Mouse (Mus musculus): ENCODE results near the gene Gm20388.

Gene Gm20388

DNA sequence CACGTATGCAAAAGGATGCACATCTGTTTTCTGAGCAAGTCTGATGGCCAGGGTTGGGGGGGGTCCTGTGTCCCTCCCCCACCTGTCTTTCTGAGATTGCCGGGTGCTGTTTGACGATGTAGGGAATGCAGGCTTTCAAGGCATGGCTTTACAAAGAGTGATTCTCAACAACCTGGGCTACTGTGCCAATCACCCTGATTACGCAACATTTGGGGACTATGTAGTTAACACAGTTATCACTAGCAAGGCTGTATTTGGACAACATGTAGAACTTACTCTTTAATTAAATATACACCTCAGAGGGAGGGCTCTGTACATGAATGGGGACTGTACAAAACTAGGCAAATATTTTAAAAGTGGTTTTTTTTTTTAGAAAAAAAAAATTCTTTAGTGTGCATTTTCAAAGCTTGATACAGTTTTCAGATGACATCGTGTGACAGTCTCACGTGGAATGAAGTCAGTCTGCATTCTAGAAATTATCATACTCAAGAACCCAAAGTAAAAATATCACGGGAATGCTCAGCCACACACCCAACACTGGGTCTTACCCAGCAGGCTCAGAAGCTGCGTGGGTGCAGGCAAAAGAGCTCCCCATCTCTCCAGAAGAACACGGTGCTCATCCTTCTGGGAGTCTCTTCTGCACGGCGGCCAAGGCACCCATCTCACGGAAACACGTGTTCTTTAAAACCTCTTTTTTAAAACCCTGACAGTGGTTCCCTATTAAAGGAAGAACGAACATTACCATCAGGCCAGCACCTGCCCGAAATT is 3930.1 kb downstream of the Gm20388 start:
- no peak for DNase-seq (ENCODE audit: low read depth, low spot score)

DNA sequence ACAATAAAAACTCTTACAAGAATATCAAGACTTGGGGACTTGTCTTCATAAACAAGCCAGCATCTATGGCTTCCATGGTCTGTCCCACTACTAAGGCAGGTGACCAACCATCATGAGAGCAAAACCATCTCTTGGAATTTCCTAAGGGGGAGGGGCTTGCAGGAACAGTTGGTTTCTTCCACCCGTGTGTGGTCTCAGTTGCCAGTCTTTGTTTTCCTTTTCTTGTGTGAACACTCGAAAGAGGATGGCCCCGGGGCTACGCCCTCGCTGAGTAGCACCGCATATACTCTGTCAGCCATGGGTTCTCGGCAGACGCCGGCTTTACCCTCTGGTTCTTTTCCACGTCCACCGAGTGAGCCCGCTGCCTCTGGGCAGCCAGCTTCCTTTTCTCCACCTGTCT is 3931.4 kb downstream of the Gm20388 start:
- no peak for DNase-seq (ENCODE audit: low read depth, low spot score)

DNA sequence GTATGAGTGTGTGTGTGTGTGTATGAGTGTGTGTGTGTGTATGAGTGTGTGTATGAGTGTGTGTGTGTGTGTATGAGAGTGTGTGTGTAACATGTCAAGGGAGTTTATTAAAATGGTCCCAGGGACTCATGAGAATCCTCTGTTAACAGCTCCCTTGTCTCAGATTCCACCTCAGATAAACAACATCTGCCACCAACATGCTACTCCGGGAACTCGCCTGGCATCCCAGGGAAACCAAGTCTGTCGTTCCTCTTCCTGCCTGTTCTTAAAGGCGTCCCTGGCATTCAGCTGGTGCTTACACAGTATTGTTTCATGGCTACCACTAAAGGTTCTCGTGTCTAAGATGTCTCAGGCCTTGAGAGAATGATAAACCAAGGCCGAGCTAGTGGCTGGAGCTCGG is 3933.7 kb downstream of the Gm20388 start:
- no peak for DNase-seq (ENCODE audit: low read depth, low spot score)

DNA sequence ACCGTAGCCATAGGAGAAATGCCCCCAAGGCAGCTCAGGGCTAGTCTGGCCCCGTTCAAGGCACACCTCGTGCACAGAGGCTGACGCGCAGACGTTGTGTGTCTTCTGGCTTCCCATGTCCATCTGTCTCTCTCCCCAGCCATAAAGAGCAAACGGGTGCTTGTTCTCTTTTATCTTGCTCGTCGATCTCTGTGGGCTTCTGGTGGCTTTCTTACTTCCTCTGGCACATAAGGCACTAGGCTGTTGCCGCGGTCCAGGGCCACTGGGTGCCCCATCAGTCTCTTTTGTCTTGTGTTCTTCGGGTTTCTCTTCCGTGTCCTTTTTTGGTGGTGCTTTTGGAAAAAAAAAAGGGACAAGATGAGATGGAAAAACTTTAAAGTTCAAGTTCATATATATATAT is 3934.5 kb downstream of the Gm20388 start:
- DNase-seq (ENCODE audit: low read depth, low spot score), result no peak

DNA sequence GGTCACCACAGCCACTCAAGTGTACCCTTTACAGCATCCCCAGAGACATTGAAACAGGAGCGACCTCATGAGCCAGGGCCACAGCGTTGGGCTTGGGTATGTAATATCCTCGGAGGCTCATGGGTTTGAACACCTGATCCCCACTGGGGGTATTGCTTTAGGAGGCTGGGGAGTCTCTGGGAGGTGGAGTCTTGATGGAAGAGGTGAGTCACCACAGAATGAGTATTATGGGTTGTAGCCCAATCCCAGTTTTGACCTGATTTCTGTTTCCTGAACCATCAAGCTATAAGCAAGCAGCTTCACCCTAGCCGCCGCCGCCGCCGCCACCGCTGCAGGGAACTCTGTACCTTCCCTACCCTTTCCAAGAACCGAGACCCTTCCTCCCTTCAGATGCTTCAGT is 3935.3 kb downstream of the Gm20388 start:
- no peak for DNase-seq (ENCODE audit: low read depth, low spot score)

DNA sequence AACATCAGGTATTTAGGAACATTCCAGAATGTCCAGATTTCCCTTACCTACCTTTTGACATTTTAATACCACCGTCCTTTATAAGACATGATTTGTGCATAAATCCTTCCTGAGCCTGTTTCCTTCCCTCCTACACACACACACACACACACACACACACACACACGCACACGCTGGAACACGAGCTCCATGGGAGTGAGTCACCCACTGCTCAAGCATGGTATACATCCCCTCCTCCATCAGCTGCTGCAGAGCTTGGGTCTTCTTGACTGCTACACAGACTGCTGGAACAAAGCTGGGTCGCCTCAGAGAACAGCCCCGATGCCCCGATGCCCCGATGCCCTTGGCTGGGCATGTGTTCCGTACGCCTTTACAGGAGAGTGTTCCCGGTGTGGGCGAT is 3935.9 kb downstream of the Gm20388 start:
- no peak for DNase-seq (ENCODE audit: low read depth, low spot score)

DNA sequence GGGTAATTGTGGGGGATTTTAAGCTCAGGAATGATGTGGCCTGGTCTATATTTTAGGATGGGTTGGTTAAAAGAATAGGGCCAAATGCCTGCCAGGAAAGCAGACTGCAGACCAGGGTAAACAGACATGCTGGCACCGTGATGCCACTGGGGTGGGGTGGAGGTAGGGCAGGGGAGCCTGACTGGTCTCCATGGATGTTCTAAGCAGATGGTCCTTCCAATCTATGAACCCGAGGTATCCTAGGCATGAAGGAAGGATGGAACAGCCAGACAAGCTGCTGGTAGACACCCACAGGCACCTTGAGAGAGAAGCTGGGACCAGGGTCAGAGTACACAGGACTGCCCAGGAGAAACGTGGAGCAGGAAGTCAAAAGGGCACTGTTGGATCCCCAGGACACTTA is 3936.9 kb downstream of the Gm20388 start:
- DNase-seq (ENCODE audit: low read depth, low spot score), result no peak

DNA sequence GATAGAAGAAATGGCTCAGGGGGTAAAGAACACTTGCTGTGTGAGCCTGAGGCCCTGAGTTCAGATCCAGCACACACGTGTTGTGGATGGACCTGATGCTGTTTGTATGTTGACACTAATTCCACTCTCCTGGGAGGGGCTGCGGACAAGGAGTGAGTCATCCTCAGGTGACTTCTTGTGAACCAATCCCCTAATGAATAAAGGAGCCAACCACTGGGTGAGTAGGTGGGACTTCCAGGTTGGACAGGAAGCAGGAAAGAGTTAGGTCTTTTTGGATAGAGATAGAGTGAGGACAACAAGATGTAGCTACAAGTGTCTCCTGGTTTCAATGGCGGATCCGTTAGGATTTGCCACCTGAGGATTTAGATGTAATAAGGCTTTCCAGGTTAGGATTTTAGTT is 3938.7 kb downstream of the Gm20388 start:
- DNase-seq (ENCODE audit: low read depth, low spot score), result no peak

DNA sequence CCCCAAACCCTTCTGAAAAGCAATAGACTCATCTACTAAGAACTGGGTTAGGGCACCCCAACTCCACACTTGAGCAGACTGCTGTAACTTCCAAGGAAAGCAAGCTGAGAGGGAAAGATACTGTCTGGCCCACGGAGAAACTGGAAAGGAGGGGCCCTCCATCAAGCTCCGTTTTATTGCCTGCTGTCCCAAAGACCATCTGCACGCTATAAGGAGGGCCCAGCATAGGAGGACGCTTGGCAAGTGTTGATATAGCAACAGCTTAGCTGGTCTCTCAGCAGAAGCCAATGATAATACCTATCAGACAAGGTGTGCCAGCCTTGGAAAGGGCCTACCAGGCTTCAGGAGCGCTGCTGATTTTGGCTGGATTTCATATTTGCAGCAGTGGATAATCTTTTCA is 3940.9 kb downstream of the Gm20388 start:
- no peak for DNase-seq (ENCODE audit: low read depth, low spot score)

DNA sequence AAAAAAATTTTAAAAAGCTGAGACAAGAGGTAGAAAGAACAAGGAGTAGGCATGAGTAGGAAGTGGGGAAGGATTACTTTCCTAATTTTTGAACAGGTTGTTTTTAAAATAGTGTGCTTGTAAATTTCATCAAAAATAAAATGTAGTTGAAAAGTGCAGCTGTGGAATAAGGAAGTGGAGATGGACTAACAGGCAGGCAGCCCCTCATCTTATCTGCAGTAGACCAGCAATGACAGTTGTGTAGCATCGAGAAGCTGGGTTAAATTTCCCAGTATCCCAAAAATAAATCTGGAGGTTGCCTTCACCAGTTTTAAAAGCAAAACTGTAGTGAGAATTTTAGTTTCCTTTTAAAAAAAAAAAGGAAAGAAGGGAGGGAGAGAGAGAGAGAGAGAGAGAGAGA is 3943.6 kb downstream of the Gm20388 start:
- no peak for DNase-seq (ENCODE audit: low read depth, low spot score)

DNA sequence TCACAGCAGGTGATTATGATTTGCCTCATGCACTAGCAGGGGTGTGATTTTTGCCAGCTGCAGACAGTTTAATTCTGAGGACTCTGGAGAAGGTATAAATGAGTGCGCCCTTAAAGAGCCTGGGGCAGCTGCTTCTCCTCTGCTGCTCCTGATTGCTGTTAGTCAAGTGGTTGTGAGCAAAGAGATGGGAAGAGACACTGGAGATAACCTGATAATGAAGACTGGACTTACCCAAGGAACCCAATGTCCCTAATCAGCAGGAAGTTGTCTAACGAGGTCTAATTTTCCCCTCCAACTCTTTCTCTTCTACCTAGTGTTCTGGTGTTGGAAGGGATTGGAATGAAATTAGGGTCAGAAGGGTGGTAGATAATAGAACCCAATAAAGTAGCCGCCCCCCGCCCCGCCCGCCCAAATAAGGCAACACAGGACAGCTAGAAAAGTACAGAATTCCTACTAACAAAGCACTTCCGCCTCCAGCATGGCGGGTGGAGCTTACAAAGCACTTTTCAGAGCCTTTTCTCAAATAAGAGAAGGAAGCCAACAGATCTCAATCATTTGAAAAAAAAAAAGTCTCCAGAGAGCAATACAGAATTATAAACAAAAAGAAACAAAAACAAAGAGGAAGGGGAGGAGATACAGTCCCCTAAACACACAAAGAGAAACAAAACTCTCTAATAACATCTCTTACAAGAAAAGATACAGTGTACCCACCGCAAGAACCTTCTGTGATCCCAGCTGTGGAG is 3944.3 kb downstream of the Gm20388 start:
- DNase-seq (ENCODE audit: low read depth, low spot score), result no peak

DNA sequence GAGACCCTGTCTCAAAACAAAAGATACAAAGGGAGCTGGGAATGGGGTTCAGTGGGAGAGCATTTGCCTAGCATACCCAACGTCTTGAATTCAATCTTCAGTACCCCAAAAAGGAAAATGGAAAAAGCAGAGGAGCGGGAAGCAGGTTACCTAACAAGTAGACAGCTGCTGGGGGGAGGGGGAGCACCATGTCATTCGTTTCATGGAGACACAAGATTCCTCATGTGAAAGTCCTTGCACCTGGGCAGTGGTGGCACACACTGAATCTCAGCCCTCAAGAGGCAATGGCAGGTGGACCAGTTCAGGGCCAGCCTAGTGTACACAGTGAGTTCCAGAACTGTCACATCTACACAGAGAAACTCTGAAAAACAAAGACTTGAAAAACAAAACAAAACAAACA is 3946.7 kb downstream of the Gm20388 start:
- DNase-seq (ENCODE audit: low read depth, low spot score), result no peak

DNA sequence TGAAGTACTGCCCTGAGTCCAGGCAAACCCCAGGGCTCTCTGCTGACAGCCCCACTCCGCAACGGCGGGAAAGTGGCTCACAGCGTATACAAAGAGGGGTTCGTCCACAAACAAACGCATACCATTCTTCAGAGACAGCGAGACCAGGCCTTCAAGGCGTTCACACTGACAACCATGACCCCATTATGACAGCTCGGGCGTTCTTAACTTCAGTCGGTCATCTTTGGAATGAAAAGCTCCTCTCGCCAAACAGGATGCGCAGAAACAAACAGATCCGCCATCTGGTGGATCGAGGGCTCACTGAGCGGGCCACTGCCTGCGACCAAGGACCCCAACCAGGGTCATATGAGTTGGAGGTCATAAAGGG is 3947.9 kb downstream of the Gm20388 start:
- DNase-seq (ENCODE audit: low read depth, low spot score), result peak; percentile 35

DNA sequence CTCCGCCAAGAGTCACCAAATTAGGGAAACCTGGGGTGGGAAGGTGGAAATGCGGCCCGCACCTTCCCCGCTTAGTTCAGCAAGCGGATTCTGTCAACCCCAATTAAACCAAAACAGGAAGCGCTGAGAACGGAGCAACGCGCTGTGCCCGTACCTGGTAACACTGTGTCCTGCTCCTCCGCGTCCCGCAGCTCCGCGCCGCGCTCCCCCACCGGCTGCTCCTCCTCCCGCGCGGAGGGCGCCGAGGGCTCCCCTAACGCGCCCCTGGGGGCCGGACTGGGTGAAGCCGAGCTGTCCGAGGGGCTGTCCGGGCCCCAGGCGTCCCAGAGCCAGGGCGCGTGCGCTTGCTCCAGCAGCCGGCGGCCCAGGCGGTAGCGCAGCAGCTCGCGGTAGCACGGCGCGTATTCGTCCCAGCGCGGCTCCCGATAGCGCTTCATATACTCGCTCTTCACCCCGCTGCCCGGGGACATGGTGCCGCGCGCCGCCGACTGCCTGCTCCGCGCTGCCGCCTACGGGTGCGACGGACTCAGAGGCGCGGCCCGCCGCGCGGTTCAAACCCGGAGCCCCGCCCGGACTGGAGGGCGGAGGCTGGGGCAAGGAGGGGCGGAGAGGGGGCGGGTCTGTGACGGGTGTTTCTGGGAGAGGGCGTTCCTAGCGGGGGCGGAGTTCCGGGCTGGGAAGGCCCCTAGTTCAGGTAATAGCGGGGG is 3948.5 kb downstream of the Gm20388 start:
- DNase-seq (ENCODE audit: low read depth, low spot score), result peak; percentile 91

DNA sequence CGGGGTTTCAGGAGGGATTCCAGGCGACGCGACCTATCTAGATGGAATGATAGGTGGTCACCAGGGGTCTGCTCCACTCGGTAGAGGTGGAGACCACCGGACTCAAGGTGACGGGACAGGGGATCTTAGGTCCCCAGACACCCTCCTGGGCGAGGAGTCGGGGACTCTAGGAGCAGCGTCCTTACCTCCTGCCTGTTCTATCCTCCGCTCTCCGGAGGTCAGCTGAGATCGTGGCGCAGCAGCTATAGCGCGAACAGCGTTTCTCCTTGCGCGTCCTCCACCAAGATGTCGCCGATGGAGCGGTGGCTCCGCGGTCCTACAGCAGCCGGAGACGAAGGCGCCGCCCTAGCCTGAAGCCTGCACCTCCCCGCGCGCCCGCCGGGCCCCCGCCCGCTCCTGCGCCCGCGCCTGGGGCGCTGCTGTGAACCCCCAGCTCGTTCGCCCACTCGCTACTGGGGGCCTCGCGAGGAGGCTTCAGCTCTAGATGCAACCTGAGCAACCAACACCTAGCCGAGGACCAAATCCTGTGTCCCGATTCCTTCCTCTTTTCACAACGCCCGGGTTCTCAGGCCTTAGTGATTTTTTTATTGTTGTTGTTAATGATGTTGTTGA is 3949.1 kb downstream of the Gm20388 start, which contains the start of gene Ccsap:
Gene Ccsap (minus strand): TSS at position 562 of the 612 bp plus-strand sequence.
- no peak for DNase-seq (ENCODE audit: low read depth, low spot score)

DNA sequence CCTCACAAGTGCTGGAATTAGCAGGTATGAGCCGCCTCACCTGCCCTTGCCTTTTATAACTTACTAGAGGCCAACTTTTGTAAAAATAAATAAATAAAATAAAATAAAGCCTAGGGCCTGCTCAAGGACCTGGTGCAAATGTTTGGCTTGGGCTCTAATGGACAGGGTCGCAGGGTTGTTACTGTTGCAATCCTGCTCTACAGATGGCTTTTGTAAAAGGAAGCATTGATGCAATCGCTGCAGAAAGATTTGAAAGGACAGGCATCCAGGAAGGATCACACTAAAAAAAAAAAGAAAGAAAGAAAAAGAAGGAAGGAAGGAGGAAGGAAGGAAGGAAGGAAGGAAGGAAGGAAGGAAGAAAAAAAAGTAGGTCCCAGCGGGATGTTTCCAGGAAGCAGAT is 3949.7 kb downstream of the Gm20388 start:
- no peak for DNase-seq (ENCODE audit: low read depth, low spot score)

DNA sequence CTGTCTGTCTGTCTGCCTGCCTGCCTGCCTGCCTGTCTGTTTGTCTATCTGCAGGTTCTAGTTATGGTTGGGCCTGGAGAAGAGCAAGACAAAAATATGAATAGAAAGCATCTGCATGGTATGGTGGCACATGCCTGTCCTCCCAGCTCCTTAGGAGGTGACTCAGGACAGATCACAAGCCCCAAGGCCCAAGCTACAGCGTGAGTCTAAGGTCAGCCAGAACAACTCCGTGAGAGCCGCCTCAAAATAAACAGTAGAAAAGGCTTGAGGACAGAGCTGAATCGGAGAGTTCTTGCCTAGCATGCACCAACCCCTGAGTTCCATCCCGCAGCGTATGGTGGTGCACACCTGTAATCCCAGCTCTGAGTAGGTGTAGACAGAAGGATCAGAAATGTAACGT is 3955.1 kb downstream of the Gm20388 start:
- DNase-seq (ENCODE audit: low read depth, low spot score), result no peak

DNA sequence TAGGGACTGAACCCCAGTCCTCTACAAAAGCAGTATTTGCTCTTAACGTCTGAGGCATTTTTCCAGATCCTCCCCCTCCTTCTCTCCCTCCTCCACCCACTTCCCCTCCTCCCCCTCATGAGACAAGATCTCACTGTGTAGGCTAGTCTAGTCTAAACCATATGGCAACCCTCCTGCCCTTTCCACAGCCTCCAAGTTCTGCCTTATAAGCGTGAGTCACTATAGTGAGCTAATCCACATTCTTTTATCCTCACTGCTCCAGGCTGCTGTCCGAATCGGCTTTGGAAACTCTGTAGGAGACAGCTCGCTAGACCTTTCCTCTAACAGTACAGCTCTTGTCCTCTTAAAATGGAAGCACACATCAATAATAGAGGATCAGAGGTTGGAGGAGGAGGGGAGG is 3956.3 kb downstream of the Gm20388 start:
- no peak for DNase-seq (ENCODE audit: low read depth, low spot score)

DNA sequence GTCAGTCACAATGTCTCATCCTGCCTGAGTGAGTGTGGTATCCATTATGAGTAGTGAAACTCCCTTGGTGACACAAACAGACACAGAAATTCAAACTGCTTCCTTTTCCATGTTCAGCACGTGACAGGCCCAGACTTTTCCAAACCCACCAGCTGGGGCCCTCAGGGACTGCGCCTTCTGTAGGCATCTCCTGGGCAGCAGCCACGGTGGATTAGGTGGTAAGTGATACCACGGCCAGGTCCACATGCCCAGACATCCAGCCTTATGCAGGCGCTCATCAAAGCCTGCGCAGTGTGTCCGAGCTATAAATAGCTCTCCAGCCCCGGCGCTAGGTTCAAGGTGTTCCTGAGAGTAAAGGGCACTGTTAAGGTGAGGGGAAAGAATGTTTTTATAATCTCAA is 3961.4 kb downstream of the Gm20388 start:
- DNase-seq (ENCODE audit: low read depth, low spot score), result no peak

DNA sequence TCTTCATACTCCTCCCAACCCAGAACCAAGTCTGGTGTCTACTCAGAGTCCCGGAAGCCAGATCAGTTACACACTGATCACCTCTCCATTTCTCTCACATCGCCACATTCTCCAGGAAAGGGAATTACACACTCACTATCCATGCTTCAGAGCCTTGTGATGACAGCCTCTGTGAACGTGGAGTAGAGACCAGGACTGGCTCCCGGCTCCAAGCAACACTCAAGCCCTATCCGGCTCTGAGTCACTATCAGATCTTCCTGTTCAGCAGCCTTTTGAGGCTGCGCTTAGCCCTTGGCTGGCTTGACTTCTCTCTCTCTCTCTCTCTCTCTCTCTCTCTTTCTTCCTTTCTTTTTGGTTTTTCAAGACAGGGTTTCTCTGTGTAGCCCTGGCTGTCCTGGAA is 3962.7 kb downstream of the Gm20388 start:
- DNase-seq (ENCODE audit: low read depth, low spot score), result no peak

DNA sequence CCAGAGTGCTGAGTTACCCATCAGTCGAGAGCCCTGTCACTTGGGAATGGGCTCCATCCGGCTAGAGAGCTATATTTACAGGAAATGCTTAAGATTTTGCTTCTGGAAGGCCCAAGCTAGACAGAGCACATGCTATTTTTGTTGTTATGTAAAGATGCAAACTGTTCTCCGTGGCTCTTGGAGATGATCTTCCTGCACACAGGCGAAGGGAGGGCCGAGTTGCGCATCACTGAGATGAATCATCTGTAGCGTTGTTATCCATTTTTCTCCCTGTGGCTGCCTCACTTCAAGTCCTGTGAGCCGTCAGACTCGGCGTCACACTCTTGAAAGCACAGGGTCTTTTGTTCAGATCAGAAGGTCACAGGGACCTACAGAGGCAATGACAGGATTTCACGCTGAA is 3963.7 kb downstream of the Gm20388 start:
- no peak for DNase-seq (ENCODE audit: low read depth, low spot score)

DNA sequence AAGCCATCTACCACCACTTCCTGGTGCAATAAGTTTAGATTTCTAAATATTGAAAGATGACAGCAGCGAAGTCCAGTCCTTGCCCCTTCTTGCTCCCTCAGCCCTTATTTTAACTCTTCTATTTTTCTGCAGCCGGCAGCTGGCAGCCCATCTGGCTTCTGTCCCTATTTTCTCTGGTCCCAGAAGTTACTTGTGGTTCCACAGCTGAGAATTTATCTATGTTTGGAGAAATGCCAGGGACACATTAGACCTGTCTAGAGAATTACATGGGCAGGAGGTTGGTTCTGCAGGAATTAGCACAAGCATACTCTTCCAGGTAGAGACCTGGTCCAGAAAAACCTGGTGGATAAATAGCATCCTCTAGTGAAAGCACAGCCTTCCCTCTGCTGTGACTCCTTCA is 3967.2 kb downstream of the Gm20388 start:
- no peak for DNase-seq (ENCODE audit: low read depth, low spot score)

All from c-Kit-negative CD71-positive TER-119-positive erythroid progenitor cells, embryonic 14.5 days (primary cell).